Mouse (Mus musculus) heart, embryonic 10.5 days (tissue): Measurements from ENCODE around the gene Tubd1. TPM values are rescaled to one million over a fixed set of nuclear protein-coding genes. Genes with fewer than 3 reads are reported as not detected.
"Not testable (repeated sequence)": the region's sequence is repeated elsewhere in the genome, so short reads cannot be mapped to it uniquely, and the experiment has no call there.

Experiments
- DNase-seq: peaks from one replicate; pipeline ENCODE4 v3.0.0-alpha.2; 2017; ENCODE audit warnings: low spot score
- H3K27ac ChIP-seq: fragments of 300-500 bp; sonication (generic); 2 replicates; pipeline ENCODE4 v1.5.1; 2016; ENCODE audit warnings: mild to moderate bottlenecking
- H3K27me3 ChIP-seq: fragments of 300-500 bp; sonication (generic); 2 replicates; pipeline ENCODE4 v1.6.1; 2016; ENCODE audit warnings: mild to moderate bottlenecking; ENCODE audit not compliant: poor library complexity, insufficient read depth, severe bottlenecking
- H3K36me3 ChIP-seq: fragments of 300-500 bp; sonication (generic); 2 replicates; pipeline ENCODE4 v1.6.1; 2016; ENCODE audit warnings: mild to moderate bottlenecking, moderate library complexity
- H3K4me1 ChIP-seq: fragments of 300-500 bp; sonication (generic); 2 replicates; pipeline ENCODE4 v1.6.1; 2016; ENCODE audit warnings: mild to moderate bottlenecking
- H3K4me3 ChIP-seq: fragments of 300-500 bp; sonication (generic); 2 replicates; pipeline ENCODE4 v1.5.1; 2016; ENCODE audit warnings: mild to moderate bottlenecking, moderate library complexity
- H3K9me3 ChIP-seq: fragments of 300-500 bp; sonication (generic); 2 replicates; pipeline ENCODE4 v1.6.1; 2016; ENCODE audit warnings: mild to moderate bottlenecking, moderate library complexity
- WGBS: fragments of 180-500 bp; shearing (Covaris S2); methylation state at CpG from one replicate; pipeline ENCODE4 v1.1.7; 2016; 5-methylcytosine and 5-hydroxymethylcytosine counted together
- polyA plus RNA-seq: library from polyadenylated mRNA; unstranded; fragments of >200 nt; fragmentation: Nextera tagmentation; extraction: Ambion mirVana; gene quantifications from 2 replicates; pipeline ENCODE4 v1.2.1, GENCODE M21; 2016

Gene Tubd1
- 11.8 and 12.8 TPM in 2 replicates for polyA plus RNA-seq

DNA sequence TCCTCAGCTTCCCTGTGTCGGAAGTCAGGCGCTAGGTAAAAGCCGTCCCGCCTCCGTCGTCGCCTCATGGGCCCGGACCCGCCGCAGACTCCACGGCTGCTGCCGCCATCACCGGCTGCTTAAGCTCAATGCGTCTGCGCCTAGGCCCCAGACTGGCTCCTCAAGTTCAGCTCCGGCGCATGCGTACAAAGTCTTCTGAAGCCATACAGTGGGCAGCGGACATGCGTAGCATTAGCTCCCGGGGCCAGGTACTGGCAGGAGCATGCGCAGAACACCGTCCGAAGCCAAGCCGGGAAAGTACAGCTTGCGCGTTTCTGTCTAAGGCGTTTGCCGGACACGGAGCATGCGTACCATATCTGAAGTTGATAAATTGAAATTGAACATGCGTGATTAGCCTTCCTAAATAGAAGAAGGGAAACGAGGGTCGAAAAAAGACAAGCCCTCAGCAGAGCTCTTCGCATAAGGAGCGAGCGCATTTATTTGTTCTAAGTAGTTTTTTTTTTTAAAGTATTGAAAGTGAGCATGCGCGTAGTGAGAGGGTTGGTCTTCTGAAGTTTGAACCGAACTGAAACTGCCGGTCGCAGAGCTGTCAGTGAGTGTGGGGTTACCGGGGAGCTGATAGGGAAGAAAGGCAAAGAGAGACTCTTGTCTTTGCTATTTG, at the start of gene Tubd1, which contains the start of gene Rps6kb1:
Tubd1 (plus strand) TSS at position 353 of the 661 bp plus-strand sequence.
Rps6kb1 (minus strand) TSS at position 167 of the 661 bp plus-strand sequence.
- Histone ChIP-seq H3K4me3 (peak within 1 kb of the TSS; percentile 100), H3K4me1 (peaks cover 16% of the 10 kb centered on the region; the same call in 1 of the 2 replicates), H3K36me3 (peaks cover 10% of the 10 kb centered on the region), H3K27me3 (no peaks in the 10 kb centered on the region), H3K27ac (peak within 1 kb of the TSS; percentile 98), H3K9me3 (no peaks in the 10 kb centered on the region)
- under 1% methylated on average over 43 of the region's 43 CpGs for WGBS
- DNase-seq, result peak; percentile 100

DNA sequence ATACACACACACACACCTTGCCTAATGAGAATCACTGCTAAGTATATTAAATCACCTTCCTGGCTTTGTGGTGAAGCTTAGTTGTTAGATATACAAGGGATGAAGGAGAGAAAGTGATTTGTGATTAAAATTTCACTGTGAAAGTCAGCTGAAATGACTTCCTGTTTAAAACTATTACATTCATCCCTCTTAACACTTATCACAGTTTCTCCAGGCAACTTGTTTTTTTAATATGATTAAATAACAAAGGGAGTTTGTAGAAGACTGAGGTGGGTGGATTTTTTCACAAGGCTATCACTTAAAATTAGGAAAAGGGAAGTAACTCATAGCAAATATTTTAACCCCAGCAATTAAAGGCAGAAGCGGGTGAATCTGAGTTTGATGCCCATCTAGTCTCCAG, 47.4 kb upstream of the Tubd1 start:
- WGBS, result 85% methylated on average over 1 of the region's 1 CpGs
- H3K36me3 ChIP-seq, result peaks cover 53% of the 10 kb centered on the region

DNA sequence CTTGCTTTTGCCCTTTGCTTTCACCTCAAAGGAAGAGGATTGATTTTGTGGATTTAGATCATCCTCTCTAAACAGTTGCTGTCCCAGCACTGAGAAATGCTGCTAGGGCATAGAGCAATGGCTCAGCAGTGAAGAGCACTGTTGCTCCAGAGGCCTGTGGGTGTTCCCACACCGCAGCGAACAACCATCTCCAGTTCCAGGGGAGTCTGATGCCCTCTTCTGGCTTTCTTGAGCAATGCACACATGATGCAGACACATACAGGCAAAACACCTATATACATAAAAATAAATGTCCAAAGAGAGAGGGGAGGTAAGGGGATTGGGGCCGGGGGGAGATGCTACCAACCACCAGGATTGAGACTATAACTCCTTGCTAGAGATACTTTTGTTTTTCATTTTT, 46.9 kb upstream of the Tubd1 start:
- Histone ChIP-seq H3K36me3 (peaks cover 53% of the 10 kb centered on the region), H3K27me3 (no peaks in the 10 kb centered on the region), H3K27ac (no peak overlapping the region), H3K4me3 (no peak overlapping the region), H3K4me1 (no peaks in the 10 kb centered on the region), H3K9me3 (no peaks in the 10 kb centered on the region)
- DNase-seq, result no peak
- 75% methylated on average over 3 of the region's 3 CpGs for WGBS

More for the DNA sequence above, 47.4 kb upstream of the Tubd1 start:
- Histone ChIP-seq H3K9me3 (no peaks in the 10 kb centered on the region), H3K4me1 (no peaks in the 10 kb centered on the region), H3K4me3 (no peak overlapping the region), H3K27ac (no peak overlapping the region), H3K27me3 (no peaks in the 10 kb centered on the region)
- DNase-seq, result no peak

DNA sequence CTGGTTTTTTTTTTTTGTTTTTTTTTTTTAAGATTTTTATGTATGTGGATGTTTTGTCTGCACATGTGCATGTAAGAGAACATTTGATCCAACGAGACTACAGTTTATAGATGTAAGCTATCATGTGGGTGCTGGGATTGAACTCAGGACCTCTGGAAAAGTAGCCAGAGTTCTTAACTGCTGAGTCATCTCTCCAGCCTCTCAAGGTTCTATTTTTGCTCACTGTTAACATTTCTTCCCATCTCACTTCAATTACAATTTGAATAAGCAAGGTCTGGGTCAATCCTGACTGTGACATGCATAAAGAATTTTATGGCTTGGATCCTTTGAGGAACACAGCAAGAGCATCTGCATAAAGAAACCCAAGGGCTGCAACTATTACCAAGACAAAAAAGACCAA, 44.0 kb upstream of the Tubd1 start:
- Histone ChIP-seq H3K27ac (no peak overlapping the region), H3K27me3 (no peaks in the 10 kb centered on the region), H3K9me3 (no peaks in the 10 kb centered on the region), H3K36me3 (peaks cover 66% of the 10 kb centered on the region), H3K4me1 (no peaks in the 10 kb centered on the region), H3K4me3 (no peak overlapping the region)
- DNase-seq, result no peak
- WGBS, result 83% methylated on average over 1 of the region's 1 CpGs

DNA sequence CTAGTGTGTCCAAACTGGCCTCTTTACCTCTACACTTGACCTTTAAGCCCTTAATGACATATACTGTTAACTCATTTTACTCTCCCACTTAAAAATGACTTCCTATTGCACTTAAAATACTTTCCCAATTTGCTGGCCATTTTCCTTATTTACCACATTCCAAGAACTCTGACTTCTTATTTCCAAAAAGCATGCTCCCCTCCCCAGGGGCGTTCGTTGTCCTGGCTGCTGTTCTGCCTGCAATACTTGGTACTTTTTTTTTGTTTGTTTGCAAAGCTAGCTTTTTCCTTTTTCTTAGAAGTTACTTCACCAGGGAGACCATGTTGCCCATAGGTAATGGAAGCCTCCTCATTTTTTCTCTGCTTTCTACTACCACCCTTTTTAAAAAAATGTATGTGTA, 41.7 kb upstream of the Tubd1 start:
- no peak for DNase-seq
- no peaks in the 10 kb centered on the region for H3K4me1 ChIP-seq
- no peaks in the 10 kb centered on the region for H3K9me3 ChIP-seq
- no peak overlapping the region for H3K27ac ChIP-seq
- WGBS, result 93% methylated on average over 2 of the region's 2 CpGs
- peaks cover 67% of the 10 kb centered on the region for H3K36me3 ChIP-seq
- H3K4me3 ChIP-seq, result no peak overlapping the region
- no peaks in the 10 kb centered on the region for H3K27me3 ChIP-seq

DNA sequence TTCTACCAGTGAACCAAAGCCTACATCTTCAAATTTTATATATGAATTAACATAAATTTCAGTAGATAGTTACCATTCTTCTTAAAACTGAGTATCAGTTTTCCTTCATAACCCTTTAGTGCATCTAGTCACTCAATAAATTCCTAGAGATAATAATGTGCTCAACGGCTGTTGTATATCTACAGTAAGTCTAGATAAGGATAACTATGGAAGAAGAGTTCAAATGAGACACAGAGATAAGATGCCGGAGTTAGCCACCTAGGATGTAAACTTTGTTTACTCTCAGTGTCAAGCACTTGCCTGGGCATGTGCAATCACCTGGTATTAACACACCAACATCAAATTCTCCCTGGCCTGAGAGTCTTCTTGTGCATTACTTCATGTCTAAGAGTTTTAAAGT, 37.5 kb upstream of the Tubd1 start:
- H3K36me3 ChIP-seq, result peaks cover 89% of the 10 kb centered on the region
- H3K27me3 ChIP-seq, result no peaks in the 10 kb centered on the region
- no peaks in the 10 kb centered on the region for H3K9me3 ChIP-seq
- 51% methylated on average over 2 of the region's 2 CpGs for WGBS
- DNase-seq, result no peak
- H3K4me1 ChIP-seq, result no peaks in the 10 kb centered on the region
- no peak overlapping the region for H3K27ac ChIP-seq
- H3K4me3 ChIP-seq, result no peak overlapping the region

DNA sequence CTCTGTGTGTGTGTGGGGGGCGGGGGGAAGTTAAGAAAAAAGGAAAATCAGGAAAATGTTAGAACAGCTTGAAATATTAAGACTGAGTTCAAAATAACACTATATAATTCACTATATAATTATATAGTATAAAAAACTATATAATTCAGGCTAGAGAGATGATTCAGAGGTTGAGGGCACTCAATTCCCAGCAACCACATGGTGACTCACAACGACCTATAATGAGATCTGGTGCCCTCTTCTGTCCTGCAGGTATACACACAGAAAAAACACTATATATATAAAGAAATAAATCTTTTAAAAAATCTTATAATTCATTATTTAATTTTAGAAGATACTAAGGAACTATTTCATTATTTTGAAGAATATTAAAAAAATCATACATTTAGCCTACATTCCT, 36.8 kb upstream of the Tubd1 start:
- Histone ChIP-seq H3K4me1 (no peaks in the 10 kb centered on the region), H3K27me3 (no peaks in the 10 kb centered on the region), H3K9me3 (no peaks in the 10 kb centered on the region), H3K36me3 (peaks cover 88% of the 10 kb centered on the region), H3K4me3 (no peak overlapping the region), H3K27ac (no peak overlapping the region)
- 85% methylated on average over 2 of the region's 2 CpGs for WGBS
- DNase-seq, result no peak

DNA sequence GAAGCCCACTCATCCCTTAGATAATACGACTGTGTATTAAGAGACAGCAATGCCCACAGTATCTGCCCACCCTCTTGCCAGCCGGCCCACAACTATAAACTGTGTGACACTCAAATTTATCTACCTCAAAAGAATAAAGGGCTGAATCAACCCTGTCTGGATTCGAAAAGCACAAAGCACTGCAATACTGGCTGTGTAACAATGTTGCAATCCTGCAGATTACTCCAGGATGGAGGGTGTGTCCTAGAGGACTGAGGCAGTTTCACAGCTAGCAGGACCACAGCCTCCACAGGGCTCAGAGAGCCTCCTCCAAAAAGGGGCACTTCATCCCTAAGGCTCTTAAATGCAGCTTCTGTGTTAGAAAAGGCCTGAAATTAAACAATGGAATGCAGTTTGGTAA, 28.2 kb upstream of the Tubd1 start:
- Histone ChIP-seq H3K27me3 (no peaks in the 10 kb centered on the region), H3K27ac (no peak overlapping the region), H3K9me3 (no peaks in the 10 kb centered on the region), H3K4me3 (no peak overlapping the region), H3K36me3 (peaks cover 85% of the 10 kb centered on the region), H3K4me1 (no peaks in the 10 kb centered on the region)
- no peak for DNase-seq
- WGBS, result 86% methylated on average over 3 of the region's 3 CpGs

DNA sequence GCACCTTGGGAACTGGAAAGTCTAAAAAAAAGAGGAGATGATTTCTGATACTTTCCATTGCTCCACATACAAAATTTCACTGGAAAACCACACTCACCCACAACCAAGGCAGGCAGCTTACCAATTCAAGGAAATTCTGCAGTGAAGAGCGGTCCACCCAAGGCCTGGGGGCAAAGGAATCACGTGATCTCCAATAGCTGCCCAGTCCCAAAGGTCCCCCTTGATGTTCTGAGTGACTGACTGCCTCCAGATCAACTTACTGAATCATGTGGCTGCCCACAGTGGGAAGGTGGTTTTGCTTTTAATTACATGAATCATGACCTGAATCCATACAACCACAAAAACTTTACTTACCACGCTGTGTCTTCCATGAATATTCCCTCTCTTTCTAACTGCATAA, 27.6 kb upstream of the Tubd1 start:
- Histone ChIP-seq H3K27me3 (no peaks in the 10 kb centered on the region), H3K27ac (no peak overlapping the region), H3K36me3 (peaks cover 85% of the 10 kb centered on the region), H3K4me3 (no peak overlapping the region), H3K4me1 (no peaks in the 10 kb centered on the region), H3K9me3 (no peaks in the 10 kb centered on the region)
- 92% methylated on average over 3 of the region's 3 CpGs for WGBS
- no peak for DNase-seq

DNA sequence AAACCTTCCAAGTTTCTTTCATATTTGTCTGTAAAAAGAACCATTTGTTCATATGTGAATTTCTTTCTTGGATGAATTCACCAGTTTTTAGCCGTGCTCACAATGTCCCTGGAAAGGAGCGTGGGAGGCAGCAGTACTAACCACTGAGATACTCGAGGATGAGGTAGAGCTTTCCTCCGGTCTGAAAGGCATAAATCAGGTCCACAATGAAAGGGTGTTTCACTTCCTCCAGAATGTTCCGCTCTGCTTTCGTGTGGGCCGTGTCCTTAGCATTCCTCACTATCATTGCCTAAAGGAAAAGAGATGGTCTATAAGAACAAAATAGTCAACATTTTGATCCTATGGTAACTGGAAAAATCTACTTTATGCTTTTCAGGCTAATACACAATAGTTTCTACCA, 25.0 kb upstream of the Tubd1 start:
- Histone ChIP-seq H3K9me3 (no peaks in the 10 kb centered on the region), H3K36me3 (peaks cover 89% of the 10 kb centered on the region), H3K4me1 (no peaks in the 10 kb centered on the region), H3K27me3 (no peaks in the 10 kb centered on the region), H3K27ac (no peak overlapping the region), H3K4me3 (no peak overlapping the region)
- 90% methylated on average over 7 of the region's 7 CpGs for WGBS
- no peak for DNase-seq

DNA sequence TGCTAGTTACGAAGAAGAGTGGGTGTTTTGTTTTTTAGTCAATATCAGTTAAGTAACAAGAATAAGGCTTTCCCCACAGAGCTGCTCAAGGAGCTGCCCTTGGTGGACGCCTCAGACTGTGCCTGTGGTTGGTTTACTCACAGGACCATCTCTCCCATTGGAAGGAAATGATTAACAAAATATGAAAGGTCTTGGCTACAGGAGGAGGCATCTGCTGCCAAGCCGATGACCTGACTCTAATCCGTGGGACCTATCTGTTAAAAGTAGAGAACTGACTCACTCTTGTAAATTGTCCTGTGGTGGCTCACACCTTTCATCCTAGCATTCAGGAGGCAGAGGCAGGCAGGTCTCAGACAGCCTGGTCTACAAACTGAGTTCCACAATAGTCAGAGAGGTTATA, 17.3 kb upstream of the Tubd1 start:
- no peak overlapping the region for H3K27ac ChIP-seq
- H3K4me1 ChIP-seq, result no peaks in the 10 kb centered on the region
- H3K36me3 ChIP-seq, result peaks cover 84% of the 10 kb centered on the region
- no peaks in the 10 kb centered on the region for H3K27me3 ChIP-seq
- no peaks in the 10 kb centered on the region for H3K9me3 ChIP-seq
- no peak overlapping the region for H3K4me3 ChIP-seq
- DNase-seq, result no peak
- 92% methylated on average over 4 of the region's 4 CpGs for WGBS

DNA sequence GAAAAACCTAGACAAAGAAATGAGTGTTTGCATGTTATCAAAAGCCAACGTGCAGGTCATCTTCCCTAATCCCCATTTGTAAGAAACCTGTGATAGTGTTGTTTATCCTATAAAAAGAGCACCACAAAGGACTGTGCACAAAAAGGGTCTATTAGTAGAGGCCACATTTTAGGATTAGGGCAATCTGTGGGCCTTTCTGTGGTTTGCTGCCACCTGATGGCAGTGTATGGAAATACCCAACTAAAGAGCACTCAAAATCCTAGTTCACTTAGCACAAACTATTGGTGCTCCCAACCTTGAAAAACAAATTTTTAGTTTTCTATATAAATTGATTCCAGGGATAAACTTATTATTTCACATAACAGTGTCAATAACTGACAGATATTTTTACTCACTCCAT, 12.0 kb upstream of the Tubd1 start:
- H3K9me3 ChIP-seq, result no peaks in the 10 kb centered on the region
- no peaks in the 10 kb centered on the region for H3K4me1 ChIP-seq
- DNase-seq, result peak; percentile 20
- H3K27ac ChIP-seq, result no peak overlapping the region
- no peaks in the 10 kb centered on the region for H3K27me3 ChIP-seq
- WGBS, result 73% methylated on average over 1 of the region's 1 CpGs
- H3K4me3 ChIP-seq, result no peak overlapping the region
- peaks cover 55% of the 10 kb centered on the region for H3K36me3 ChIP-seq

DNA sequence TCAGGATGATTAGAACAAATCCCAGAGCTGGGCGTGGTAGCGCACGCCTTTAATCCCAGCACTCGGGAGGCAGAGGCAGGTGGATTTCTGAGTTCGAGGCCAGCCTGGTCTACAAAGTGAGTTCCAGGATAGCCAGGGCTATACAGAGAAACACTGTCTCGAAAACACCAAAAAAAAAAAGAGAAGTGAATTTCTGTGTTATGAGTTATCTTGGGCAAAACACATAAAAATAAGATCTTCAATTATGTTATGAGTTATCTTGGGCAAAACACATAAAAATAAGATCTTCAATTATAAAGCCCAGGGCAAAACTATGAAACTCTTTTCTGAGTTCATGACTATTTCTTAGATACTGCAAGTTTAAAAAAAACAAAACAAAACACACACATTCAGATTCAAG, 11.5 kb upstream of the Tubd1 start:
- DNase-seq, H3K27me3 ChIP-seq, H3K9me3 ChIP-seq, H3K4me3 ChIP-seq, H3K4me1 ChIP-seq, H3K27ac ChIP-seq: not testable (repeated sequence)
- H3K36me3 ChIP-seq, result peaks cover 54% of the 10 kb centered on the region
- 86% methylated on average over 6 of the region's 6 CpGs for WGBS
